In genomic region chr11:120485251-120485650, GRCm38 (mm10) we compare ENCODE assay signal across 8 mouse cellular contexts. TPM values are rescaled to one million over a fixed set of nuclear protein-coding genes. Genes with fewer than 3 reads are reported as not detected.
DNase-seq lines count a peak whose midpoint lies in the region; ATAC-seq and TF ChIP-seq lines count a peak whose summit lies in the region.

No protein-coding gene starts in this region.

- peaks cover 10% of the 10 kb centered on the region for H3K4me1 ChIP-seq in lung, adult 2 months (ENCODE audit: control insufficient read depth, insufficient read depth, low read length)
- H3K4me1 ChIP-seq in forebrain, embryonic 11.5 days (replicated peaks; ENCODE audit: control insufficient read depth, insufficient read depth, low read length) = peaks cover 12% of the 10 kb centered on the region
- H3K4me1 ChIP-seq in neural tube, embryonic 14.5 days (ENCODE audit: control insufficient read depth, insufficient read depth, low read length) = peaks cover 11% of the 10 kb centered on the region

- peak overlapping the region; percentile 87 for H3K4me2 ChIP-seq in forebrain, embryonic 11.5 days (ENCODE audit: low read depth, low read length, severe bottlenecking)
- peak overlapping the region; percentile 94 for H3K4me2 ChIP-seq in neural tube, embryonic 14.5 days (ENCODE audit: low read depth, low read length)

- no peaks in the 10 kb centered on the region for H3K9me3 ChIP-seq in forebrain, embryonic 11.5 days (ENCODE audit: control insufficient read depth, low read length)
- H3K9me3 ChIP-seq in neural tube, embryonic 14.5 days (ENCODE audit: control insufficient read depth, low read length) = no peaks in the 10 kb centered on the region

- peak overlapping the region; percentile 68 for H3K4me3 ChIP-seq in lung, adult 2 months (replicated peaks; ENCODE audit: extremely low read depth, low read depth, low read length)
- H3K4me3 ChIP-seq in forebrain, embryonic 11.5 days (ENCODE audit: low read depth, low read length) = peak overlapping the region; percentile 72
- peak overlapping the region; percentile 94 for H3K4me3 ChIP-seq in neural tube, embryonic 14.5 days (ENCODE audit: low read depth, low read length)

- peak overlapping the region; percentile 2; the same call in 1 of the 2 replicates for H3K27ac ChIP-seq in forebrain, embryonic 11.5 days (ENCODE audit: low read depth, low read length)
- no peak overlapping the region; the same call in 1 of the 2 replicates for H3K27ac ChIP-seq in neural tube, embryonic 14.5 days (ENCODE audit: low read depth, low read length)

- H3K36me3 ChIP-seq in forebrain, embryonic 11.5 days (ENCODE audit: control insufficient read depth, insufficient read depth, low read length) = peaks cover 11% of the 10 kb centered on the region; the same call in 1 of the 2 replicates
- peaks cover 46% of the 10 kb centered on the region for H3K36me3 ChIP-seq in neural tube, embryonic 14.5 days (ENCODE audit: control insufficient read depth, insufficient read depth, low read length)

- no peak for ATAC-seq in forebrain, embryonic 11.5 days (replicated peaks; ENCODE audit: low FRiP score)
- no peak for ATAC-seq in neural tube, embryonic 14.5 days (ENCODE audit: low read depth)

- no peak for TF ChIP-seq CTCF in lung, adult 2 months (IDR thresholded peaks at IDR 0.05; ENCODE audit: insufficient read depth, low read length)

- no peaks in the 10 kb centered on the region for H3K27me3 ChIP-seq in forebrain, embryonic 11.5 days (ENCODE audit: control insufficient read depth, insufficient read depth, low read length)
- H3K27me3 ChIP-seq in neural tube, embryonic 14.5 days (ENCODE audit: control insufficient read depth, insufficient read depth, low read length) = no peaks in the 10 kb centered on the region

- H3K9ac ChIP-seq in forebrain, embryonic 11.5 days (ENCODE audit: low read length) = peak overlapping the region; percentile 94
- peak overlapping the region; percentile 81 for H3K9ac ChIP-seq in neural tube, embryonic 14.5 days (replicated peaks; ENCODE audit: low read depth, low read length)

- no peak for TF ChIP-seq POLR2A in lung, adult 2 months (IDR thresholded peaks at IDR 0.05; ENCODE audit: borderline replicate concordance, extremely low read depth, low read depth, low read length)

- WGBS in lung, adult 2 months = 7% methylated on average over 10 of the region's 10 CpGs
- WGBS in forebrain, embryonic 11.5 days = 15% methylated on average over 10 of the region's 10 CpGs
- 13% methylated on average over 10 of the region's 10 CpGs for WGBS in neural tube, embryonic 14.5 days

- DNase-seq in lung, adult 2 months = no peak
- no peak for DNase-seq in lung, postnatal 4 days
- DNase-seq in forebrain, embryonic 11.5 days (ENCODE audit: low spot score) = no peak
- DNase-seq in kidney, postnatal 14 days = peak; percentile 70
- DNase-seq in spleen, postnatal 36 days (ENCODE audit: low spot score in 2 of 2) = no peak
- no peak for DNase-seq in layer of hippocampus, adult 18-20 months (ENCODE audit: low spot score in 2 of 2)
- no peak for DNase-seq in adrenal gland, postnatal 25 days

RNA-seq across cellular contexts. Expression of gene Mrpl12, which starts 0.8 kb away (rescaled TPM):
- polyA plus RNA-seq in lung, adult 2 months (2012; rRNA removed) = 48.0 and 51.4 TPM in 2 replicates
- 152 and 160 TPM in 2 replicates for polyA plus RNA-seq in forebrain, embryonic 11.5 days (2014; fragmentation: Nextera tagmentation; extraction: Ambion mirVana)
- 131 and 135 TPM in 2 replicates for polyA plus RNA-seq in neural tube, embryonic 14.5 days (2014; fragmentation: Nextera tagmentation; extraction: Ambion mirVana)
- 10 to 100 TPM; 65.1 to 67.5 TPM for total RNA-seq in layer of hippocampus, adult 18-20 months (2021)
- 96.3 and 104 TPM in 2 replicates for total RNA-seq in adrenal gland, postnatal 25 days (2021)

RNA-seq across cellular contexts. Expression of gene Slc25a10, which starts 6.4 kb away (rescaled TPM):
- polyA plus RNA-seq in lung, adult 2 months (2012; rRNA removed) = 157 and 174 TPM in 2 replicates
- 50.9 and 57.5 TPM in 2 replicates for polyA plus RNA-seq in forebrain, embryonic 11.5 days (2014; fragmentation: Nextera tagmentation; extraction: Ambion mirVana)
- 24.7 and 30.0 TPM in 2 replicates for polyA plus RNA-seq in neural tube, embryonic 14.5 days (2014; fragmentation: Nextera tagmentation; extraction: Ambion mirVana)
- 10 to 100 TPM; 18.9 to 19.3 TPM for total RNA-seq in layer of hippocampus, adult 18-20 months (2021)
- total RNA-seq in adrenal gland, postnatal 25 days (2021) = 102 and 151 TPM in 2 replicates

RNA-seq across cellular contexts. Expression of gene Arl16, which starts 17.8 kb away (rescaled TPM):
- polyA plus RNA-seq in lung, adult 2 months (2012; rRNA removed) = 15.6 and 17.3 TPM in 2 replicates
- polyA plus RNA-seq in forebrain, embryonic 11.5 days (2014; fragmentation: Nextera tagmentation; extraction: Ambion mirVana) = 50.1 and 54.2 TPM in 2 replicates
- polyA plus RNA-seq in neural tube, embryonic 14.5 days (2014; fragmentation: Nextera tagmentation; extraction: Ambion mirVana) = 65.5 and 68.1 TPM in 2 replicates
- 10 to 100 TPM; 53.0 to 53.6 TPM for total RNA-seq in layer of hippocampus, adult 18-20 months (2021)
- total RNA-seq in adrenal gland, postnatal 25 days (2021) = 22.6 and 22.8 TPM in 2 replicates

RNA-seq across cellular contexts. Expression of gene Ccdc137, which starts 27.3 kb away (rescaled TPM):
- polyA plus RNA-seq in lung, adult 2 months (2012; rRNA removed) = 11.0 and 14.5 TPM in 2 replicates
- 30.3 and 33.8 TPM in 2 replicates for polyA plus RNA-seq in forebrain, embryonic 11.5 days (2014; fragmentation: Nextera tagmentation; extraction: Ambion mirVana)
- polyA plus RNA-seq in neural tube, embryonic 14.5 days (2014; fragmentation: Nextera tagmentation; extraction: Ambion mirVana) = 21.6 and 28.4 TPM in 2 replicates
- 10 to 100 TPM; 24.6 to 32.9 TPM for total RNA-seq in layer of hippocampus, adult 18-20 months (2021)
- total RNA-seq in adrenal gland, postnatal 25 days (2021) = 24.2 and 27.6 TPM in 2 replicates

RNA-seq across cellular contexts. Expression of gene Oxld1, which starts 27.4 kb away (rescaled TPM):
- 11.9 and 14.9 TPM in 2 replicates for polyA plus RNA-seq in lung, adult 2 months (2012; rRNA removed)
- 11.3 and 11.6 TPM in 2 replicates for polyA plus RNA-seq in forebrain, embryonic 11.5 days (2014; fragmentation: Nextera tagmentation; extraction: Ambion mirVana)
- 12.0 and 12.9 TPM in 2 replicates for polyA plus RNA-seq in neural tube, embryonic 14.5 days (2014; fragmentation: Nextera tagmentation; extraction: Ambion mirVana)
- total RNA-seq in layer of hippocampus, adult 18-20 months (2021) = 10 to 100 TPM; 13.1 to 13.5 TPM
- 33.8 and 41.3 TPM in 2 replicates for total RNA-seq in adrenal gland, postnatal 25 days (2021)
